ENCODE assay signal across 8 mouse cellular contexts in genomic region chr14:103099238-103099933, GRCm38 (mm10). TPM values are rescaled to one million over a fixed set of nuclear protein-coding genes. Genes with fewer than 3 reads are reported as not detected.
DNase-seq lines count a peak whose midpoint lies in the region; ATAC-seq lines count a peak whose summit lies in the region.

Gene Fbxl3 (minus strand): TSS chr14:103099566.

- H3K9ac ChIP-seq in hindbrain, embryonic 15.5 days = peak within 1 kb of the TSS; percentile 80

- peaks cover 5% of the 10 kb centered on the region; the same call in 1 of the 2 replicates for H3K36me3 ChIP-seq in hindbrain, embryonic 15.5 days

- peaks cover 28% of the 10 kb centered on the region for H3K4me1 ChIP-seq in hindbrain, embryonic 15.5 days (replicated peaks)

- H3K27me3 ChIP-seq in hindbrain, embryonic 15.5 days = no peaks in the 10 kb centered on the region

- H3K4me2 ChIP-seq in hindbrain, embryonic 15.5 days = peak within 1 kb of the TSS; percentile 54

- peak; percentile 89 for ATAC-seq in hindbrain, embryonic 15.5 days (ENCODE audit: low FRiP score, low read depth)

- DNase-seq in T-cell, adult 2 months (ENCODE audit: low spot score) = peak; percentile 94
- DNase-seq in cerebellum, postnatal 36 days = peak; percentile 82 to 88
- peak; percentile 82 to 84 for DNase-seq in frontal cortex, postnatal 36 days (ENCODE audit: low spot score in 2 of 2)
- DNase-seq in left cerebral cortex, adult 11 months (ENCODE audit: low spot score) = peak; percentile 70
- peak; percentile 93 to 97 for DNase-seq in lung, postnatal 4 days
- peak; percentile 78 for DNase-seq in retina, postnatal 7 days (ENCODE audit: low read depth, low spot score)
- DNase-seq in urinary bladder, adult 2 months (ENCODE audit: low spot score) = peak; percentile 84

- no peaks in the 10 kb centered on the region for H3K9me3 ChIP-seq in hindbrain, embryonic 15.5 days

- H3K27ac ChIP-seq in hindbrain, embryonic 15.5 days (replicated peaks) = peak within 1 kb of the TSS; percentile 95

- H3K4me3 ChIP-seq in hindbrain, embryonic 15.5 days = peak within 1 kb of the TSS; percentile 73

- under 1% methylated on average over 88 of the region's 88 CpGs for WGBS in hindbrain, embryonic 15.5 days

RNA-seq across cellular contexts. Expression of gene Fbxl3, which starts in this region (rescaled TPM):
- polyA plus RNA-seq in hindbrain, embryonic 15.5 days (2015; fragmentation: Nextera tagmentation; extraction: Ambion mirVana) = 21.5 and 23.0 TPM in 2 replicates
- 78.0 and 82.6 TPM in 2 replicates for polyA plus RNA-seq in urinary bladder, adult 2 months (2012; rRNA removed)

Comparison
In these comparisons a context has a peak if more than half of its experiments do, and no peak if none do; other contexts are left out.
1. Peak in every context shown above with its lines: DNase-seq, ATAC-seq, H3K4me3 ChIP-seq and H3K27ac ChIP-seq.